Comparison of ENCODE assay signal across 9 mouse cellular contexts in the genomic region with DNA sequence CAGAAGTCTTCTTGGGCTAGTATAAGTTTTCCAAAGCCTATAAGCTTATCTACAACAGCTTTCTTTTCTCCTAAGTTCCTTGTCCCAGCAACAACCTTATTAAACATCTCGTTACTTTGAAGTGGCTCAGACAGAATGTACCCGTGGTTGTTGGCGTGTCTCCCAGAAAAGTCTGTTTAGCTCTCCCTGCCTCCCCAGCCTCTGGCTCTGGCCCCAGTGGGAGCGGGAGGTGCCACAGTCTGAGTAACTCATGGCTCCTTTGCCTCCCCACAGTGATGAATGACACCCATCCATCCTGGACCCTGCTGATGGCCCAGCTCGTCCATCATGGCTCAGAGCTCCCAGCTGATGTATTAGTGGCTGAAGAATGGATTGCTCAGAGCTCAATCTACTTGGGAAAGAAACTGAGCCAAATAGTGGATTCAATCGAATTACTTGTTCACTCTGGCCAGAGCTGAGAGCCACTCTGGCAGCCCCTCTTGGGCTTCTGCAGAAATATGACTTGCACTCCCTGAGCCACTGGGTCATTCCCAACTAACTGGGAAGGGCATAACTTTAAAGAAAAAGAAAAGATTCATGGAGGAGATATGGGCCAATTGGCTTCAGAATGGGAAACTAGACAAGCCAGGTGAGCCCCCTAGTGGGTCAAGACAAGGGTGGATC.
DNase-seq lines count a peak whose midpoint lies in the region; ATAC-seq and TF ChIP-seq lines count a peak whose summit lies in the region.
"Had no signal": no experiment of that assay in that cellular context is flagged by ENCODE, and none has a peak within 500 bp of the region (broad histone marks: within the 10 kb centered on the region; RNA-seq: fewer than 3 reads in every experiment).

No protein-coding gene starts in this region.

- peak; percentile 88 for ATAC-seq in forebrain, embryonic 16.5 days

- 60% methylated on average over 6 of the region's 6 CpGs for WGBS in kidney, adult 2 months
- 32% methylated on average over 6 of the region's 6 CpGs for WGBS in forebrain, embryonic 16.5 days

- H3K4me2 ChIP-seq in forebrain, embryonic 16.5 days (ENCODE audit: low read length) = no peak overlapping the region
- H3K4me2 ChIP-seq: midbrain, embryonic 12.5 days had no signal

- H3K27me3 ChIP-seq in kidney, adult 2 months (replicated peaks; ENCODE audit: control insufficient read depth, insufficient read depth, low read length) = no peaks in the 10 kb centered on the region
- no peaks in the 10 kb centered on the region for H3K27me3 ChIP-seq in forebrain, embryonic 16.5 days (replicated peaks; ENCODE audit: control insufficient read depth, insufficient read depth, low read length)
- H3K27me3 ChIP-seq: midbrain, embryonic 12.5 days had no signal

- no peak for TF ChIP-seq POLR2A in kidney, adult 2 months (IDR thresholded peaks at IDR 0.05; ENCODE audit: low read depth, low read length)

- TF ChIP-seq CTCF in kidney, adult 2 months (conservative IDR thresholded peaks at IDR 0.05; ENCODE audit: insufficient read depth, insufficient read length, low read depth, low read length) = no peak

- no peaks in the 10 kb centered on the region for H3K9me3 ChIP-seq in forebrain, embryonic 16.5 days (ENCODE audit: control insufficient read depth, low read length)
- H3K9me3 ChIP-seq: midbrain, embryonic 12.5 days had no signal

- peak; percentile 21 for DNase-seq in kidney, adult 2 months
- no peak for DNase-seq in kidney, postnatal 25 days
- DNase-seq in layer of hippocampus, adult 8-10 months (ENCODE audit: low spot score in 2 of 2) = peak; percentile 77 to 86
- peak; percentile 39 for DNase-seq in lung, postnatal 25 days (ENCODE audit: low spot score)
- DNase-seq in thymus, postnatal 36 days = no peak
- no peak for DNase-seq in B cell, adult 2 months
- DNase-seq in retina, postnatal 1 day = no peak

- H3K27ac ChIP-seq in kidney, adult 2 months (ENCODE audit: insufficient read depth, low read depth, low read length) = no peak overlapping the region
- 0 out of 2 replicates have a peak overlapping the region, but pooled peaks have one; percentile 9 for H3K27ac ChIP-seq in forebrain, embryonic 16.5 days (ENCODE audit: low read length)
- H3K27ac ChIP-seq: midbrain, embryonic 12.5 days had no signal

- H3K9ac ChIP-seq in forebrain, embryonic 16.5 days (replicated peaks; ENCODE audit: low read depth, low read length) = no peak overlapping the region
- H3K9ac ChIP-seq: midbrain, embryonic 12.5 days had no signal

- H3K36me3 ChIP-seq in kidney, adult 2 months (ENCODE audit: control insufficient read depth, insufficient read depth, low read length) = no peaks in the 10 kb centered on the region
- no peaks in the 10 kb centered on the region for H3K36me3 ChIP-seq in forebrain, embryonic 16.5 days (ENCODE audit: control insufficient read depth, insufficient read depth)
- H3K36me3 ChIP-seq: midbrain, embryonic 12.5 days had no signal

- H3K4me1 ChIP-seq in kidney, adult 2 months (ENCODE audit: control insufficient read depth, insufficient read depth, low read length) = no peaks in the 10 kb centered on the region
- H3K4me1 ChIP-seq in forebrain, embryonic 16.5 days (replicated peaks; ENCODE audit: control insufficient read depth, insufficient read depth, low read length) = peaks cover 9% of the 10 kb centered on the region
- H3K4me1 ChIP-seq: midbrain, embryonic 12.5 days had no signal

- no peak overlapping the region for H3K4me3 ChIP-seq in kidney, adult 2 months (ENCODE audit: insufficient read depth, low read depth, low read length)
- H3K4me3 ChIP-seq in forebrain, embryonic 16.5 days (replicated peaks; ENCODE audit: low read length) = no peak overlapping the region
- H3K4me3 ChIP-seq: midbrain, embryonic 12.5 days had no signal

Comparison
In these comparisons a context has a peak if more than half of its experiments do, and no peak if none do; other contexts are left out.
1. DNase-seq: peak in kidney, adult 2 months (single experiment), layer of hippocampus, adult 8-10 months (2 of 2) and lung, postnatal 25 days (single experiment); none in kidney, postnatal 25 days (0 of 2), thymus, postnatal 36 days (0 of 2), B cell, adult 2 months (0 of 2) and retina, postnatal 1 day (single experiment).